Mouse (Mus musculus): ENCODE measurements around the gene Cep170b.

- TF ChIP-seq POLR2A (IDR thresholded peaks at IDR 0.05; ENCODE audit: borderline replicate concordance, insufficient read depth, low read length) (no peak), CTCF (IDR thresholded peaks at IDR 0.05; ENCODE audit: borderline replicate concordance, insufficient read depth, low read depth, low read length) (no peak)
Observed at GRCm38 (mm10) chr12:112794998-112795397, 74.7 kb downstream of the Cep170b start.

All from cerebellum, adult 2 months (tissue).